Mouse (Mus musculus) layer of hippocampus, adult 11-12 months (tissue): ENCODE data around the gene Olfr724.
"Not testable (repeated sequence)": the region's sequence is repeated elsewhere in the genome, so short reads cannot be mapped to it uniquely, and the experiment has no call there.

Source experiments
- DNase-seq: peaks from one replicate; pipeline ENCODE4 v3.0.0; 2022; ENCODE audit warnings: low spot score

The Olfr724 gene

DNA sequence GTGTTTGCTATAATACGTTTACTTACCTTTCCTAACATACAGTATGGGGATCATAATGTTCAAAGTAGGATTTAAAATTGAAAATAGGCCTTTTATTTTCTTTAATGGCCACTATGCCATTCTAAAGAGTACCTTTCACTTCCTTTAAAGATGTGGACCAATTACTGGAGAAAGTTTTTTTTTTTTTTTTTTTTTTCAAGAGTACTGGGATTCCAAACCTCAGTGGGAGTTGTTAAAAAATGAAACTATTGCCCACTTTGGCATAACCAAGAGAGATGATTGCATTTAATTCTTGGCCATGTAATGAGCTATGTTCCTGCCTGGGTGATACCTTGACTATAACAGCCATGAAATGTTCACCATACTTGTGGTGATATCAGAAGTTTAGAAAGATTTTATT lies at the start of gene Olfr724:
TSS of gene Olfr724 (minus strand) at position 101 of the 400 bp plus-strand sequence.
- DNase-seq, result not testable (repeated sequence)

DNA sequence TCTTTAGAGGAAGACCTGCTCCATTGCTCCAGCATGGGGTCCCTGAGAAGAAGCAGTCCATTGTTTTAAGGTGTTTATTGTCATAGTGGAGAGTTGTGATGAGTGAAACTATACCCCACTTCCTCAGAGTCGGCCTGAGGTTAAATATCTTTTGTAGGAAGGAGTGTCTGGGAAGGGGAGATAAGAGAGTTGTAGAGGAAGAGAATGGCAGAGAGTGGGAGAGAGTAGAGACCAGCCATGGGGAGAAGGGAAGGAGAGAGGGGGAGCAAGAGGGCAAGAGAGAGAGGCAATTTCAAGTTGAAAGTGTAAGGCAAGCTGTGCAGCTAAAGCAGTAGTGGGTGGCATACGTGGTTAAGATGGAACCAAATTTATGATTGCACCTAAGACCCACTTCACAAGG lies 7.2 kb downstream of the Olfr724 start:
- no peak for DNase-seq

DNA sequence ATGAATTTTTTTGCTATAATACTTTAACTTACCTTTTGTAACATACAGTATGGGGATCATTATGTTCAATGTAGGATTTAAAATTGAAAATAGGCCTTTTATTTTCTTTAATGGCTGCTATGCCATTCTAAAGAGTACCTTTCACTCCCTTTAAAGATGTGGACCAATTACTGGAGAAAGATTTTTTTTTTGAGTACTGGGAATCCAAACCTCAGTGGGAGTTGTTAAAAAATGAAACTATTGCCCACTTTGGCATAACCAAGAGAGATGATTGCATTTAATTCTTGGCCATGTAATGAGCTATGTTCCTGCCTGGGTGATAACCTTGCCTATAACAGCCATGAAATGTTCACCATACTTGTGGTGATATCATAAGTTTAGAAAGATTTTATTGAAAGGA lies 31.4 kb downstream of the Olfr724 start, which contains the start of gene Olfr723:
TSS of gene Olfr723 (minus strand) at position 101 of the 400 bp plus-strand sequence.
- not testable (repeated sequence) for DNase-seq
